Mouse (Mus musculus): Measurements from ENCODE around the gene Deaf1. TPM values are rescaled to one million over a fixed set of nuclear protein-coding genes. Genes with fewer than 3 reads are reported as not detected.

The Deaf1 gene
- 77.5 and 79.9 TPM in 2 replicates for polyA plus RNA-seq (2015; fragmentation: Nextera tagmentation; extraction: Ambion mirVana)

- Histone ChIP-seq H3K4me1 (peaks cover 31% of the 10 kb centered on the region), H3K27ac (peak within 1 kb of the TSS; percentile 99), H3K27me3 (no peaks in the 10 kb centered on the region), H3K9me3 (no peaks in the 10 kb centered on the region), H3K4me3 (peak within 1 kb of the TSS; percentile 59), H3K36me3 (peaks cover 26% of the 10 kb centered on the region), H3K4me2 (replicated peaks) (peak within 1 kb of the TSS; percentile 98), H3K9ac (peak within 1 kb of the TSS; percentile 91)
- WGBS: under 1% methylated on average over 105 of the region's 105 CpGs
- peak; percentile 96 for ATAC-seq (ENCODE audit: low FRiP score, low read depth)
Measured at GRCm38 (mm10) chr7:141327469-141328372, at the start of gene Deaf1, which contains the start of gene Tmem80. TSS of gene Deaf1 (minus strand) at chr7:141327690. TSS of gene Tmem80 (plus strand) at chr7:141327739.

GRCm38 (mm10) chr7:141374399-141374798 is 46.9 kb upstream of the Deaf1 start:
- ATAC-seq (ENCODE audit: low FRiP score, low read depth): no peak
- H3K4me1 ChIP-seq: no peaks in the 10 kb centered on the region
- no peak overlapping the region for H3K4me3 ChIP-seq
- H3K9ac ChIP-seq: no peak overlapping the region
- H3K36me3 ChIP-seq: no peaks in the 10 kb centered on the region
- no peaks in the 10 kb centered on the region for H3K27me3 ChIP-seq
- H3K9me3 ChIP-seq: no peaks in the 10 kb centered on the region
- H3K27ac ChIP-seq: no peak overlapping the region
- H3K4me2 ChIP-seq (replicated peaks): no peak overlapping the region

- Histone ChIP-seq H3K36me3 (no peaks in the 10 kb centered on the region), H3K4me3 (no peak overlapping the region), H3K9ac (no peak overlapping the region), H3K27ac (no peak overlapping the region), H3K4me2 (replicated peaks) (no peak overlapping the region), H3K9me3 (no peaks in the 10 kb centered on the region), H3K27me3 (no peaks in the 10 kb centered on the region), H3K4me1 (no peaks in the 10 kb centered on the region)
- no peak for ATAC-seq (ENCODE audit: low FRiP score, low read depth)
- WGBS: 72% methylated on average over 6 of the region's 6 CpGs
Measured at GRCm38 (mm10) chr7:141373611-141374010, 46.1 kb upstream of the Deaf1 start.

GRCm38 (mm10) chr7:141371942-141372595 is 44.6 kb upstream of the Deaf1 start:
- Histone ChIP-seq H3K9me3 (no peaks in the 10 kb centered on the region), H3K27me3 (no peaks in the 10 kb centered on the region), H3K36me3 (no peaks in the 10 kb centered on the region), H3K4me2 (replicated peaks) (no peak overlapping the region), H3K9ac (no peak overlapping the region), H3K4me1 (no peaks in the 10 kb centered on the region), H3K27ac (no peak overlapping the region), H3K4me3 (no peak overlapping the region)
- WGBS: 54% methylated on average over 6 of the region's 6 CpGs
- ATAC-seq (ENCODE audit: low FRiP score, low read depth): no peak

- Histone ChIP-seq H3K9me3 (no peaks in the 10 kb centered on the region), H3K9ac (no peak overlapping the region), H3K27me3 (no peaks in the 10 kb centered on the region), H3K4me1 (no peaks in the 10 kb centered on the region), H3K36me3 (no peaks in the 10 kb centered on the region), H3K4me3 (no peak overlapping the region), H3K4me2 (replicated peaks) (no peak overlapping the region), H3K27ac (no peak overlapping the region)
- WGBS: 70% methylated on average over 5 of the region's 5 CpGs
- no peak for ATAC-seq (ENCODE audit: low FRiP score, low read depth)
Measured at GRCm38 (mm10) chr7:141369918-141370317, 42.4 kb upstream of the Deaf1 start.

- H3K9ac ChIP-seq: no peak overlapping the region
- no peak for ATAC-seq (ENCODE audit: low FRiP score, low read depth)
- 80% methylated on average over 4 of the region's 4 CpGs for WGBS
- H3K36me3 ChIP-seq: no peaks in the 10 kb centered on the region
- no peak overlapping the region for H3K4me3 ChIP-seq
- peaks cover 13% of the 10 kb centered on the region for H3K27me3 ChIP-seq
- H3K4me2 ChIP-seq (replicated peaks): no peak overlapping the region
- no peak overlapping the region for H3K27ac ChIP-seq
- no peaks in the 10 kb centered on the region for H3K9me3 ChIP-seq
- no peaks in the 10 kb centered on the region for H3K4me1 ChIP-seq
Measured at GRCm38 (mm10) chr7:141367358-141367757, 39.9 kb upstream of the Deaf1 start.

GRCm38 (mm10) chr7:141365049-141365445 is 37.6 kb upstream of the Deaf1 start:
- no peak overlapping the region for H3K9ac ChIP-seq
- no peak for ATAC-seq (ENCODE audit: low FRiP score, low read depth)
- H3K27ac ChIP-seq: no peak overlapping the region
- no peaks in the 10 kb centered on the region for H3K36me3 ChIP-seq
- peaks cover 3% of the 10 kb centered on the region; the same call in 1 of the 2 replicates for H3K4me1 ChIP-seq
- H3K4me3 ChIP-seq: no peak overlapping the region
- peaks cover 35% of the 10 kb centered on the region for H3K27me3 ChIP-seq
- H3K9me3 ChIP-seq: no peaks in the 10 kb centered on the region
- 69% methylated on average over 3 of the region's 3 CpGs for WGBS
- no peak overlapping the region for H3K4me2 ChIP-seq (replicated peaks)

GRCm38 (mm10) chr7:141364349-141365048 is 37.0 kb upstream of the Deaf1 start:
- H3K4me2 ChIP-seq (replicated peaks): no peak overlapping the region
- no peaks in the 10 kb centered on the region for H3K9me3 ChIP-seq
- peaks cover 3% of the 10 kb centered on the region; the same call in 1 of the 2 replicates for H3K4me1 ChIP-seq
- no peaks in the 10 kb centered on the region for H3K36me3 ChIP-seq
- WGBS: 77% methylated on average over 5 of the region's 5 CpGs
- H3K4me3 ChIP-seq: no peak overlapping the region
- H3K9ac ChIP-seq: no peak overlapping the region
- ATAC-seq (ENCODE audit: low FRiP score, low read depth): no peak
- H3K27ac ChIP-seq: no peak overlapping the region
- peaks cover 36% of the 10 kb centered on the region for H3K27me3 ChIP-seq

GRCm38 (mm10) chr7:141363752-141364125 is 36.2 kb upstream of the Deaf1 start:
- peaks cover 3% of the 10 kb centered on the region; the same call in 1 of the 2 replicates for H3K4me1 ChIP-seq
- H3K27ac ChIP-seq: no peak overlapping the region
- H3K4me3 ChIP-seq: no peak overlapping the region
- no peaks in the 10 kb centered on the region for H3K9me3 ChIP-seq
- H3K9ac ChIP-seq: no peak overlapping the region
- no peak overlapping the region for H3K4me2 ChIP-seq (replicated peaks)
- peaks cover 40% of the 10 kb centered on the region for H3K27me3 ChIP-seq
- ATAC-seq (ENCODE audit: low FRiP score, low read depth): 0 out of 2 replicates have a peak, but pooled peaks have one; percentile 28
- no peaks in the 10 kb centered on the region for H3K36me3 ChIP-seq
- 67% methylated on average over 2 of the region's 2 CpGs for WGBS

- no peak overlapping the region for H3K4me3 ChIP-seq
- ATAC-seq (ENCODE audit: low FRiP score, low read depth): peak; percentile 67; the same call in 1 of the 2 replicates
- H3K4me1 ChIP-seq: peaks cover 3% of the 10 kb centered on the region; the same call in 1 of the 2 replicates
- H3K9me3 ChIP-seq: no peaks in the 10 kb centered on the region
- peaks cover 40% of the 10 kb centered on the region for H3K27me3 ChIP-seq
- H3K36me3 ChIP-seq: no peaks in the 10 kb centered on the region
- WGBS: 57% methylated on average over 4 of the region's 4 CpGs
- H3K4me2 ChIP-seq (replicated peaks): no peak overlapping the region
- H3K9ac ChIP-seq: no peak overlapping the region
- no peak overlapping the region for H3K27ac ChIP-seq
Measured at GRCm38 (mm10) chr7:141363106-141363751, 35.7 kb upstream of the Deaf1 start.

- peaks cover 49% of the 10 kb centered on the region for H3K27me3 ChIP-seq
- H3K36me3 ChIP-seq: no peaks in the 10 kb centered on the region
- H3K9me3 ChIP-seq: no peaks in the 10 kb centered on the region
- no peak overlapping the region for H3K4me3 ChIP-seq
- ATAC-seq (ENCODE audit: low FRiP score, low read depth): no peak
- WGBS: 15% methylated on average over 24 of the region's 24 CpGs
- H3K9ac ChIP-seq: no peak overlapping the region
- peaks cover 3% of the 10 kb centered on the region; the same call in 1 of the 2 replicates for H3K4me1 ChIP-seq
- H3K4me2 ChIP-seq (replicated peaks): no peak overlapping the region; the same call in 1 of the 2 replicates
- H3K27ac ChIP-seq: no peak overlapping the region
Measured at GRCm38 (mm10) chr7:141361510-141361909, 34.0 kb upstream of the Deaf1 start.
